In genomic region chr13:91011851-91012250, GRCm38 (mm10) we compare ENCODE assay signal across 18 mouse cellular contexts.
"Had no signal": no experiment of that assay in that cellular context is flagged by ENCODE, and none has a peak within 500 bp of the region (broad histone marks: within the 10 kb centered on the region; RNA-seq: fewer than 3 reads in every experiment).

No protein-coding gene starts in this region.

- DNase-seq: cerebellum, adult 9-11 months; cerebellum, postnatal 14 days; cerebellum, postnatal 25 days; cerebellum, postnatal 36 days; embryo, embryonic 11 days; forebrain, postnatal 0 days; gastrocnemius, adult 2 months; gastrocnemius, postnatal 10 days; gastrocnemius, postnatal 14 days; gastrocnemius, postnatal 25 days; gastrocnemius, postnatal 36 days; heart, adult 11 months; heart, adult 18-20 months; heart, adult 2 months had no signal

- ATAC-seq: forebrain, embryonic 13.5 days; forebrain, embryonic 14.5 days; forebrain, embryonic 15.5 days; forebrain, embryonic 16.5 days; forebrain, postnatal 0 days had no signal
